Mouse (Mus musculus): ENCODE data around the gene Tns3.

Tns3 gene

GRCm38 (mm10) chr11:8615436-8615835, 48.9 kb downstream of the Tns3 start:
- peak; percentile 50 to 68 for DNase-seq

- DNase-seq = peak; percentile 48 to 60
Measured at GRCm38 (mm10) chr11:8610456-8610855, 53.9 kb downstream of the Tns3 start.

GRCm38 (mm10) chr11:8609873-8610272, 54.5 kb downstream of the Tns3 start:
- DNase-seq = peak in 1 of 2 experiments; percentile 29

GRCm38 (mm10) chr11:8607123-8607522, 57.2 kb downstream of the Tns3 start:
- DNase-seq = no peak

- peak in 1 of 2 experiments; percentile 38 for DNase-seq
Measured at GRCm38 (mm10) chr11:8604789-8605569, 59.4 kb downstream of the Tns3 start.

- peak in 1 of 2 experiments; percentile 20 for DNase-seq
Measured at GRCm38 (mm10) chr11:8602606-8603005, 61.7 kb downstream of the Tns3 start.

- no peak for DNase-seq
Measured at GRCm38 (mm10) chr11:8601411-8601821, 62.9 kb downstream of the Tns3 start.

- DNase-seq = peak in 1 of 2 experiments; percentile 26
Measured at GRCm38 (mm10) chr11:8595642-8596041, 68.7 kb downstream of the Tns3 start.

GRCm38 (mm10) chr11:8593172-8593571, 71.2 kb downstream of the Tns3 start:
- DNase-seq = no peak

- DNase-seq = no peak
Measured at GRCm38 (mm10) chr11:8591271-8591670, 73.1 kb downstream of the Tns3 start.

- peak; percentile 23 to 43 for DNase-seq
Measured at GRCm38 (mm10) chr11:8589226-8589905, 75.0 kb downstream of the Tns3 start.

GRCm38 (mm10) chr11:8587941-8588340, 76.4 kb downstream of the Tns3 start:
- DNase-seq = peak in 1 of 2 experiments; percentile 12

GRCm38 (mm10) chr11:8586996-8587644, 77.2 kb downstream of the Tns3 start:
- DNase-seq = no peak

- DNase-seq = no peak
Measured at GRCm38 (mm10) chr11:8586374-8586773, 78.0 kb downstream of the Tns3 start.

- DNase-seq = no peak
Measured at GRCm38 (mm10) chr11:8585686-8586085, 78.6 kb downstream of the Tns3 start.

GRCm38 (mm10) chr11:8584925-8585324, 79.4 kb downstream of the Tns3 start:
- DNase-seq = no peak

GRCm38 (mm10) chr11:8584307-8584706, 80.0 kb downstream of the Tns3 start:
- DNase-seq = no peak

- no peak for DNase-seq
Measured at GRCm38 (mm10) chr11:8583137-8583536, 81.2 kb downstream of the Tns3 start.

- no peak for DNase-seq
Measured at GRCm38 (mm10) chr11:8582101-8582920, 82.0 kb downstream of the Tns3 start.

GRCm38 (mm10) chr11:8579789-8580188, 84.5 kb downstream of the Tns3 start:
- DNase-seq = no peak

- peak; percentile 16 to 52 for DNase-seq
Measured at GRCm38 (mm10) chr11:8575217-8576180, 88.8 kb downstream of the Tns3 start.
